Mouse (Mus musculus) embryonic facial prominence, embryonic 13.5 days (tissue): ENCODE data around the gene Fermt2. TPM values are rescaled to one million over a fixed set of nuclear protein-coding genes. Genes with fewer than 3 reads are reported as not detected.

Source experiments
- ATAC-seq: fragments of 200-750 bp; cut with Nextera tagmentation; 2 replicates; pipeline ENCODE4 v1.8.0; 2017; ENCODE audit warnings: low read depth; ENCODE audit not compliant: insufficient number of reproducible peaks, insufficient read depth, low FRiP score, low TSS enrichment
- H3K27ac ChIP-seq: fragments of 300-500 bp; sonication (generic); 2 replicates; pipeline ENCODE4 v1.5.1; 2015; ENCODE audit warnings: moderate library complexity, mild to moderate bottlenecking, inconsistent platforms
- H3K27me3 ChIP-seq: fragments of 300-500 bp; sonication (generic); 2 replicates; pipeline ENCODE4 v1.6.1; 2015; ENCODE audit warnings: mild to moderate bottlenecking, inconsistent platforms
- H3K36me3 ChIP-seq: fragments of 300-500 bp; sonication (generic); 2 replicates; pipeline ENCODE4 v1.6.1; 2015; ENCODE audit warnings: mild to moderate bottlenecking, inconsistent platforms
- H3K4me1 ChIP-seq: fragments of 300-500 bp; sonication (generic); 2 replicates; pipeline ENCODE4 v1.6.1; 2015; ENCODE audit warnings: inconsistent platforms
- H3K4me2 ChIP-seq: fragments of 300-500 bp; sonication (generic); 2 replicates; pipeline ENCODE4 v1.6.1; 2015; ENCODE audit warnings: moderate library complexity, mild to moderate bottlenecking, inconsistent platforms
- H3K4me3 ChIP-seq: fragments of 300-500 bp; sonication (generic); 2 replicates; pipeline ENCODE4 v1.5.1; 2015; ENCODE audit warnings: mild to moderate bottlenecking, inconsistent platforms
- H3K9ac ChIP-seq: fragments of 300-500 bp; sonication (generic); 2 replicates; pipeline ENCODE4 v1.6.1; 2015; ENCODE audit warnings: mild to moderate bottlenecking, inconsistent platforms
- H3K9me3 ChIP-seq: fragments of 300-500 bp; sonication (generic); 2 replicates; pipeline ENCODE4 v1.6.1; 2016; ENCODE audit warnings: inconsistent platforms
- WGBS: fragments of 180-500 bp; shearing (Covaris S2); methylation state at CpG from one replicate; pipeline ENCODE4 v1.1.7; 2015; ENCODE audit warnings: mixed read lengths; 5-methylcytosine and 5-hydroxymethylcytosine counted together
- polyA plus RNA-seq: library from polyadenylated mRNA; unstranded; fragments of >200 nt; fragmentation: Nextera tagmentation; extraction: Ambion mirVana; gene quantifications from 2 replicates; pipeline ENCODE4 v1.2.1, GENCODE M21; 2015

The Fermt2 gene
- polyA plus RNA-seq, 1 experiment from 2014 or later: 119 TPM

- WGBS: 75% methylated on average over 4 of the region's 4 CpGs
- Histone ChIP-seq H3K27ac (no peak overlapping the region), H3K4me3 (no peak overlapping the region), H3K36me3 (no peaks in the 10 kb centered on the region), H3K4me1 (no peaks in the 10 kb centered on the region), H3K4me2 (no peak overlapping the region), H3K9ac (no peak overlapping the region), H3K27me3 (no peaks in the 10 kb centered on the region), H3K9me3 (peaks cover 4% of the 10 kb centered on the region; the same call in 1 of the 2 replicates)
- ATAC-seq: no peak
Measured at GRCm38 (mm10) chr14:45422371-45422770, 107.5 kb downstream of the Fermt2 start.

GRCm38 (mm10) chr14:45419323-45419722 lies 110.6 kb downstream of the Fermt2 start:
- H3K27me3 ChIP-seq: no peaks in the 10 kb centered on the region
- H3K4me1 ChIP-seq: no peaks in the 10 kb centered on the region
- no peak overlapping the region for H3K9ac ChIP-seq
- H3K9me3 ChIP-seq: no peaks in the 10 kb centered on the region
- no peak overlapping the region for H3K4me3 ChIP-seq
- H3K36me3 ChIP-seq: no peaks in the 10 kb centered on the region
- no peak for ATAC-seq
- H3K4me2 ChIP-seq: no peak overlapping the region
- WGBS: 66% methylated on average over 4 of the region's 4 CpGs
- no peak overlapping the region for H3K27ac ChIP-seq

- ATAC-seq: no peak
- no peaks in the 10 kb centered on the region for H3K4me1 ChIP-seq
- H3K4me3 ChIP-seq: no peak overlapping the region
- no peak overlapping the region for H3K4me2 ChIP-seq
- no peaks in the 10 kb centered on the region for H3K27me3 ChIP-seq
- no peaks in the 10 kb centered on the region for H3K9me3 ChIP-seq
- H3K9ac ChIP-seq: no peak overlapping the region
- no peak overlapping the region for H3K27ac ChIP-seq
- 64% methylated on average over 3 of the region's 3 CpGs for WGBS
- H3K36me3 ChIP-seq: no peaks in the 10 kb centered on the region
Measured at GRCm38 (mm10) chr14:45418553-45418952, 111.4 kb downstream of the Fermt2 start.

- no peaks in the 10 kb centered on the region for H3K36me3 ChIP-seq
- H3K9ac ChIP-seq: no peak overlapping the region
- H3K9me3 ChIP-seq: no peaks in the 10 kb centered on the region
- H3K27me3 ChIP-seq: no peaks in the 10 kb centered on the region
- no peak overlapping the region for H3K27ac ChIP-seq
- H3K4me1 ChIP-seq: no peaks in the 10 kb centered on the region
- WGBS: 87% methylated on average over 4 of the region's 4 CpGs
- no peak for ATAC-seq
- no peak overlapping the region for H3K4me3 ChIP-seq
- no peak overlapping the region for H3K4me2 ChIP-seq
Measured at GRCm38 (mm10) chr14:45416265-45416664, 113.7 kb downstream of the Fermt2 start.

Other genes starting within 250 kb of the Fermt2 start
- gene Ero1l, start 211.3 kb downstream of the Fermt2 start, polyA plus RNA-seq: 28.9 and 30.9 TPM in 2 replicates
- gene Psmc6, start 200.3 kb downstream of the Fermt2 start, polyA plus RNA-seq: 167 and 168 TPM in 2 replicates
- 82.1 and 84.1 TPM in 2 replicates for gene Styx, start 179.0 kb downstream of the Fermt2 start, polyA plus RNA-seq
- gene Gnpnat1, start 125.2 kb downstream of the Fermt2 start, polyA plus RNA-seq: 49.5 and 55.9 TPM in 2 replicates
- 6.8 and 8.8 TPM in 2 replicates for gene Ddhd1, start 128.0 kb upstream of the Fermt2 start, polyA plus RNA-seq